Mouse (Mus musculus) cerebellum, postnatal 25 days (tissue): Measurements from ENCODE around the gene Ppp1r14c.
"Not testable (repeated sequence)": the region's sequence is repeated elsewhere in the genome, so short reads cannot be mapped to it uniquely, and the experiment has no call there.

Experiments used
- DNase-seq, 2 experiments: peaks; one replicate each; pipeline ENCODE4 v3.0.0; 2021; ENCODE audit warnings: mixed read lengths in 2 of 2

Gene Ppp1r14c

DNA sequence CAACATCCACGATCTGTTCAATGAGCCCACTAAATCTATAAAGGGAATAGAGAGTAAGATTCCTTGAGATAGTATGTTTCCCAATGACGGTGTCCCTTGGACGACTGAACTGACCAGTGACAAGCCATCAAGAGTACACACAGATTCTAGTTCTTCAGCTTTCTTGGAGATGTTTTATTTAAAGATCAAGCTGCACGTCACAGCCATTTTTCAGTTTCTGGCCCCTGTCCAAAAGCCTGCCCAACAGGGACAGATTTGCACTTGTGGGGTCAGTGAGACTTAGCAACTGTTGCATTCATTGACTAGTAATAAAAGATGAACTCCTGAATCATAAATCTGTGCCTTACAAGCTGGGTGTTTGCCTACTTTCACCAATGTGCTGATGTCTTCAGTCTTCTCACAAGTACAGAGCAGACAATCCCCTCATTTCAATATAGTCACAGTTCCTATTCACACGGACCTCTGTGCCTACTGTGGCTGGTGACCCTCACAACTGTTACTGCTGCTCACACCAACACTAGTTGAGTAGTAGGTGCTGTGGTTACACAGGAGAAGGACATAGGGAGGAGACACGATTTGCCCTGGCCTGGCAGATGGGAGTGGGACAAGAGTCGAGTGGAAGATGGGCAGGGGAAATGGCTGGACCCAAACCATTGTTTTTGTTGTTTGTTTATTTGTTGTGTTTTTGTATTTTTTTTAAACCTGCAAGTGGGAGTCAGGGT is 37.7 kb downstream of the Ppp1r14c start:
- peak in 1 of 2 experiments; percentile 33 for DNase-seq

DNA sequence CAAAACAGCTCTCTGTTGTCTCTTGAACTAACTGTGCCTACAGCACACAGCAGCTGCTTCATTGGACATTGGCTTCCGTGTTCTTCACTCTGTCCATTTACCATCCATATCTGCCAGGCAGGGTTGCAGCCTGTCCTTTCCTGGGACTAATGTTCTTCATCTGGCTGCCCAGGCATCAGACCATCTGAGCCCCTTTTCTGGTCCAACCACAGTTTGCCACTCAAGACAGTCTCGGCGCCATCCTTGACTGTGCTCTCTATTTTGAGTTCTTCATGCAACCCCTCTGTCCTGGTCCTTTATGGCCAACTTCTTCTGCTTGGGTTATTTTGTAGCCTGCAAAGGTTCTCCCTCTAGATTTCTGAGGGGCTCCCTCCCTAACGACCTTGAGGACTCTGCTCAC is 38.5 kb downstream of the Ppp1r14c start:
- no peak for DNase-seq

DNA sequence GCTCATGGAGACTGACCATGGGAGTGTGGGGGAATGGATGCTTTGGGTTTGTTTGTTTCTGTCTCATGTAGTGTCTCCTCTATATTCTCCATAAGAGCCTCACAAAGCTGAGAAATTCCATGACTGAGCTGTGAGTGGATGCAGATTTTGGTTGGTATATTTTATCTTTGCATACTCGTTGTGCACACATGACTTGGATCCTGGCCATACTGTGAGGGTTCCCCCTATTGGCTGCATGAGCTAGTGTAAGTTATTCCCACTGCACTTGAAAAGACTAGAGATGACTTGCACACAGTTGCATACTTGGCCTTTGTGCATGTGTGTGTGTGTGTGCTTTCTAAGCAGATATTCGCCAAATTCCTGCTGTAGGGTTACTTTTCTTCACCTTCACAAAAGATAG is 40.4 kb downstream of the Ppp1r14c start:
- peak in 1 of 2 experiments; percentile 41 for DNase-seq

DNA sequence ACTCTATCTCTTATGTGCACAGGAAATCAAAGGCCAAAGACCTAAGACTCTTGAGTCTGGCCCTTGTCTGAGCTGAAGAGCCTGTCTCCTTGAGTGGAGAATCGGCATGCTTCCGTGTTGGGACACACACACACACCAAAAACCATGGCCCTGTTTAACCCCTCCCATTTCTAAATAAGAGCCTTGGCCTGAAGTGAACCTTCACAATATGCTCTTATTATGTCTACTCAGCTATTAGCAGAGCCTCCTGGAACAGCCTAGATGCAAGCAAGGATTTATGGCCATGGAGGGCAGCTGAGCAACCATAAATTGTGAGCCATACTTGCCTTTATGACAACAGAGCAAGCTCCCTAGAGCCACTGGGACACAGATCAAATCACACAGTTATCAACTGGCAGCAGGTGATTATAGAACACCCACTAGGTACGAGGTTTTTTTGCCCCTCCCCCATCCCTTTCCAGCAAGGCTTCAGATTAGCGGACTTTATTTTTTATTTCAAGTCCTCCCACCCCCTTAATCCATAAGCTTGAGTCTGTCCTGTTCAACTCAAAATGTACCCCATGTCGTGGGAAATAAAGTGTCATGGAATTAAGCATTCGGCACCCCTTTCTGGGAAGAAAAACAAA is 42.3 kb downstream of the Ppp1r14c start:
- DNase-seq: no peak

DNA sequence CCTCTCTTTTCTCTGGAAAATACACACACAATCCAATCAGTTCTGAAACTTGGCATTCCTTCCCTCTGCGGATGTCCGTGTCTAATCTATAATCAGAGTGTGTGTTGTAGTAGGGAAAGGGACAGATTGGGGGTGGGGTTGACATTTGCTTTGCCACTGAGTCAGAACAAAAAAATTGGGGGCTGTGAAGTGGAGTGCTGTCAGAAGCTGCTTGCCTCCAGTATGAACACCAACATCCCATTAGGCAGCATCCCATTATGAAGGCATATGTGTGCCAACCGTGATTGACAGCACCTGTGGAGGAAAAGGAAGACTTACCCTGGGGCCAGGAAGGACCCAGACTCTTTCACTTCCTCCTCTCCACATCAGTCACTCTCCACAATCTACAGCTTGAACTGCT is 42.8 kb downstream of the Ppp1r14c start:
- DNase-seq: no peak

DNA sequence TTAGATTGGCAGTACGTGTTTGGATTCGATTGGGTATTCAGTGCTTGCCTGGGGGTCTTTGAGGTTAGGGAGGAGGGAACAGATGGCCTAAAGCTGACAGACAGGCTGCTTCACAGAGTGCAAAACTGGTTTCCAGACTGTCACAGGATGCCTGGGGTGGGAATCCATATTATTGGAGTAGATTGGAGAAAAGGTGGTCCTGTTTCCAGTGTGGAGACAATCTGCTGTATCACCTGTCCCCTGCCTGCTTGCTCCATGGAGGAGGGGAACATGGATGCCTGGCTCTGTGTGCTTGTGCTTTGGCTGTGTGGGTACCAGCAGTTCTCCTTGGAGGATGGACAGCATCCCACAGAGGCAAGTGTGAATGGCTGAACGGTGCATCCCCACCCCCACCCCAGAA is 45.4 kb downstream of the Ppp1r14c start:
- DNase-seq: peak; percentile 35 to 51

DNA sequence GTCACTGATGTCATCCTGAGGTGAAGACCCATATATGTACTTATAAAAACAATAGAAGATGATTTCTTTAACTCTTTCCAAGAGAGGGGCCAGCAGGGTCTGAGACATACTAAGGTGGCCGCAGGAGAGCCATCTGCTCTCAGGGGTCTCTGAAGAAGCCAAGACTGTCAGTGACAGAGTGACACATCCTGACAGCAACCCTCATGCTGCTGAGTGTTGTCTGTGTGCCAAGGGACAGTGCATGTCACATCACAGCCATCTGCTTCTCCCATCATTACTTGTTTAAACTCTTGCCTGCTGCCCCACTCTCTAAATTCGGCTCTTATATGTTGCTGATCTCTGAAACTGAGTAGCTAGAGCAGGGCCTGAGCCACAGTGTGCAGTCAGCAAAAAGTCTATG is 45.8 kb downstream of the Ppp1r14c start:
- DNase-seq: peak; percentile 41 to 46

DNA sequence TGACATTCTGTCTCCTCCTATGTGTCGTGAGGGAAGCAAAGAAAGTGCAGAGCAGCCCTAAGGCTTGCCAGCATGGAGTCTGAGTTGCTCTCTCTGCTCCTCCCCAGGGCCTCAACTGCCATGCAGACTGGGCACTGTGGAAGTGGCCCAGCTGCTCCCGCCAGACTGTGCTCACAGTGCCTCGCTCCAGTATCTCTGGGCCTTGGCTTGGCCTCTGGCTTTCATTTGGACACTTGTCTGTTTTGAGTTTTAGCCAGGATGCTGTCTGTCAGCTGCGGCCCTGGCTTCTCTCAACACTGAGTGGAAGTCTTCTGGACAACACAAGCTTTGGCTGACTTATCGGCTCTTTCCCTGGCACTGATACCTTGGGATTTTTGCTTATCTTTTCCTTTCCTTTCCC is 49.0 kb downstream of the Ppp1r14c start:
- DNase-seq: peak; percentile 67 to 75

DNA sequence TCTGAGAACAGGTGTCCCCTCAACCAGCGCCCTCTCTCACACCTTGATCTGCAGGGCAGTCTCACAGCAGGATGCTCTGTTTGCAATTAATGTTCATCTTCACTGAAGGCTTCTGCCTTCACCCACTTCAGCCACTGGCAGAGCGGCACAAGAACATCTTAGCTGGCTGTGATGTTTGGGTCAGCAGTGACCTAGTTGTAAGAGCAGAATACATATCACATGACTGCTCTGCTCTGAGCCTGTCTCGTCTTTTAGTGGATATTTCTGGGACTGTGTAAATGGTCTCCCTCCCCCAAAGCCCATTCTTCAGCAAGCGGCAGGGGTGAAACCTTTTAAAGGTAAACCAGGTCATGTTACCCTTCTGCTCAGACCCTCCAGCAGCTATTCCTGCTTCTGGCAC is 50.7 kb downstream of the Ppp1r14c start:
- no peak for DNase-seq

DNA sequence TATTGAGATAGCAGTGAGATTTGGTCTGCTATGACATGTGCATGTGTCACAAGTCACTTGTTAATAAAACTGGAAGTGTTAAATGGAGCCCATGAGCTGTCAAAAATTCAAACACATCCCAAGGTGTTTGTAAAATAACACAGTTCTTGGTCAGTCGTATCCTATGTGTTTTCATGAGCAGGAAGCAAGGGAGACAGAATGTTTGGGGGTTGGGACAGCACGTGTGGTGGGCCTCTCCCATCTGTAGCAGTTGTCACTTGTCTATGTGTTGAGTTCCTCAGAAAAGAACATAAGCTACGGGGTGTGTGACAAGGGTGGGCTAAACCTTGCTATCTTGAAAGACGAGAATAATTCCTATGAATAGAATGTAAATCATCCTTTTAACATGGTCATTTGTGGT is 51.6 kb downstream of the Ppp1r14c start:
- no peak for DNase-seq

DNA sequence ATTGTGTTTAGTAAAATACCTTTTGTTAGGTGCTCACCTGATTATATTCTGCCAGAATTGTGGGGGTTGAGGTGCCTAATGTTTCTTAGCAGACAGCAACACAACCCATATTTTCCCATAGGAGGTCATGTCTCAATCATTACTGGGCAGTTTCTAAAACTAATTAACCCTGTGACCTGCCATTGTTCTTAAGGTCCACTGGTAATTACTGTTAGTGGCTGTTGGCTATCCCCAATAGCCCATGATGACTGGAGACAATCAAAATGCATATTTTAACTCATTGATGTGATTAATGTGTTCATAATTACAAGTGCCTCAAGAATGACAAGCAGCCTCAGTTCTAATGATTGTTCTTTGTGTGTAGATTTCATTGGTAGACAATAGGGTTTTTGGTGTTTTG is 58.2 kb downstream of the Ppp1r14c start:
- DNase-seq: no peak

DNA sequence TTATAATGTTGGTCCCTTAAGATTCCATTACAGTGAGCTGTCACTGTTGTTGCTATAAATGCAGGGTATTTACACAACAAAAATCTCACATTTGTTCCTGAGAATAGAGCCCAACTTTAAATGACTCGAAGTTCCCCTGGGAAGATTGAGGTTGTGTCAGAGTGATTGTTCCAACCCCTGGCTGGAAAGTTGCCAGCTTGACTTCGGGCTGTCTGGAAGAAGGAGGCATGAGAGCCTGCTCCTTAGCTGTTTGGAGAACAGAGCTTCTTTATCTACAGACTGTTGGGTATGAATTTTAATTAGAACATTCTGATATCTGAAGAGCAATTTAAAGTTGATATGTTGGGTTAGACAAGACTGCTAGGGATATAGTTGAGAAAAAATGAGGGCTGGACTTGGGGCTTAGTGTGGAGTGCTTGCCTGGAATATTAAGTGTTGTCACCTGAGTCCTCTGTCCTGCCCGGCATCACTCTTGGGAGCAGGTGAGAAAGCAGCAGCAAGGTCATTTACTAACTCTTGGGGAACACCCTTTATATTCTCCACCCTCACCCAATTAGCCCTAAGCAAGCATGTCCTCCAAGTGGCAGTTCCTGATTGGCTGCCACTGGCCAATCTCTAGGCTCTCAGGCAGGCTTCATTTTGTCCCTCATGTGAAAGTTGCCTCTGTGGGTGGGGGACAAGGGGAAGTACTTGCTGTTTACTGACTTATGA is 62.0 kb downstream of the Ppp1r14c start:
- DNase-seq: no peak

DNA sequence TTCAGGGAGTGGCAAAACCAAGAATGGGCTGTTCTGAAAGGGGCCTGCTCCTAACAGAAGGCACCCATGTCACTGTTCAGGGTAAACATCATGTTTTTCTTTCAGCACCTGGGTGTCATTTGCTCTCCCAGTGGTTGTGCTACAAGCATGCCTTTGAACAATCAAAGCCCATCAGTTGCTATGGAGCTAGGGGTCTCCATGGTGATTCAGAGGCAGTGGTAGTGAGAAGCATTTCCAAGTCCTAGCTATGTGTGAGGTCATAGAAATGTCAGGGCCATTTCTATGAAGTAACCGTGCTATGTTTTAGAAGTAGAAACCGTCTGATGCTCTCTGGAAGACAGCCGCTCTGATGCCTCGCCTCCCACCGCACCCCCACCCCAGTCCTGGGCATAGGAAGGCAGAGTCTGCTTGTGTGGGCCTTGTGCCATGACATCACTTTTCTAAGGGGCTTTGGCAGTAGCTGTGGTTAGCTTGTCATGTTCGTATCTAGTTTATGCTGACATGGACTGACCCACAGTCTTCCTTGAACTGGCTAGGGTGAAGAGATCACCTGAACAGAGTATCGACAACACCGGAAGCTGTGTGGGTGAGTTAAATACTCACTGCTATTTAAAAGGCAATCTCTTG is 69.1 kb downstream of the Ppp1r14c start:
- DNase-seq: no peak

DNA sequence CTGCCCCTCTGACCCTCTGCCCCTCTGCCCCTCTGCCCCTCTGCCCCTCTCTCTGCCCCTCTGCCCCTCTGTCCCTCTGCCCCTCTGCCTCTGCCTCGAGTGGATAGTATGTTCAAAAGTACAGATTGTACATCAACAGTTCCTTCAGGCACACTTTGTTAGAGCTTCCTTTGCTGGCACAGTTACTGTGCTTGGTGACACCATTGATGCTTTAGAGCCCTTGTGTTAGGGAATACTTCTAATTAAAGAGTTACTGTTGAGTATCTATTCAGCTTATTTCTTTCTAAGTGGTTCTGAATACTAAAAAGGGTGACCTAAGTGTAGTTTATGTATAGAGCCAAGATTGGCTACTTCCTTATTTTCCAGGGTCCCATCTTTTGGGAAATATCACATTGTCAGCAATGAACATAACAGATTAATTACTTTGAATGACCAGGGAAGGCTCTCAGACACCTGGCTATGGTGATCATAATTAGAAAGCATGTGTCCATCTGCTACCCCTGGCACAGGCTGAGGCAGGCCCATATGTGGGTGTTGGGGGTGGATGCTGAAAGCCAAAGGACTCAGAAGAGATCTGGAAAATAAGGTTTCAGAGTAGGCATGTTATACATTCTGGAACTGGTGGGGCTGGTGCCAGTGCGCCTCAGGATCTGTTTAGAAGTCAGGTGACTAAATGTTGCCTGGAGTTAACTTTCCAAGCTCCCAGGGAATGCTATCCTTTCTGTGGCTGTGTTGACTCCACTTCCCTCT is 75.0 kb downstream of the Ppp1r14c start:
- DNase-seq: peak; percentile 83 to 86

DNA sequence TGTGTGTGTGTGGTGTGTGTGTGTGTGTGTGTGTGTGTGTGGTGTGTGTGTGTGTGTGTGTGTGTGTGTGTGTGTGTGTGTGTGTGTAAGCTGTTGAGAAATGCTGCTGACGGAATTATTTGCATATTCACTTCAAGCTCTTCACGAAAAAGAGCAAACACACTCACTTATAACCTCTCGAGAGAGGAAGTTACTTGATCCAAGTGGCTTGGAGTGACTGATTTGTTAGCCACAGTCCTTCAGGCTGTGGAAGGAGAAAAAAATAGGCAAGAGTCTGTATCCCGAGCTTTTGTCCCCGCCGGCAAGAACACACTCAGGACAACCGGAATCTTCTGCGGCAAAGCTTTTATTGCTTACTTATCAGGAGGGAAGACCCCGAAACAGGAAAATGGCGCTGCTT is 80.9 kb downstream of the Ppp1r14c start:
- DNase-seq: not testable (repeated sequence)

DNA sequence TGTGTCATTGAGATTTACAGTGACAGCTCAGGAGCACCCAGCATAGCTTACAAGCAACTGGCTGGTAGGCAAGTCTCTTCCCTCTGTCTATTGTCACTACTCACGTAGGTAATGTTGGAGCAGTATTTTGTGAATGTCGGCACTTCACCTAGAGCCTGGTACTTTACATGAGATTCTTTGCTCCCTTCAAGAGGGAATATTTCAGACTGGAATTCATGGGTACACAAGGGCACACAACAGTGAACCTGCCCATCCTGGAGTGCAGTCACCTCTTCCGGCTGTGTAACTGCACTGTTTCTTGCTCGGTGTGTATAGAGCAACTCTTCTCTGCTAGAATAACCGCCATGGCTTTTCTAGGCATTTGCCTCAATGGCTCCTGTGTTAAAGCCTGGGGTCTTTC is 82.8 kb downstream of the Ppp1r14c start:
- no peak for DNase-seq

DNA sequence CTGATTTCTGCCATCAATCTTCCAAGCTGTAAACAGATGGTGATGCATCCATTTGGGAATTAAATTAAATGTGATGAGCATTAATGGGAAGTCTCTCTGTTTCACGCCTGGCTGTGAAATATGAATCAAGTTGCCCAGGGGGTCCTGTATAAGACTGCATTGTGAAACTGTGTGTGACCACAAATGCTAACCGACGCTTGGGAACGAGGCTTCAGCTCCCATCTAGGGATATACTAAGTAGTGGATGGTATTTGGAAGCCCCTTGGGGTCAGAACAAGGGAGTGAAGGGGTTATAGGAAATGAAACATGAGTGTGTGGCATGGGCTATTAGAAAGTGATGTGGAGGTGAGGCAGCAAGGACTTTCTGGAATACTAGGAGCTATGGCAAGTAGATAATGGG is 86.1 kb downstream of the Ppp1r14c start:
- DNase-seq: no peak

DNA sequence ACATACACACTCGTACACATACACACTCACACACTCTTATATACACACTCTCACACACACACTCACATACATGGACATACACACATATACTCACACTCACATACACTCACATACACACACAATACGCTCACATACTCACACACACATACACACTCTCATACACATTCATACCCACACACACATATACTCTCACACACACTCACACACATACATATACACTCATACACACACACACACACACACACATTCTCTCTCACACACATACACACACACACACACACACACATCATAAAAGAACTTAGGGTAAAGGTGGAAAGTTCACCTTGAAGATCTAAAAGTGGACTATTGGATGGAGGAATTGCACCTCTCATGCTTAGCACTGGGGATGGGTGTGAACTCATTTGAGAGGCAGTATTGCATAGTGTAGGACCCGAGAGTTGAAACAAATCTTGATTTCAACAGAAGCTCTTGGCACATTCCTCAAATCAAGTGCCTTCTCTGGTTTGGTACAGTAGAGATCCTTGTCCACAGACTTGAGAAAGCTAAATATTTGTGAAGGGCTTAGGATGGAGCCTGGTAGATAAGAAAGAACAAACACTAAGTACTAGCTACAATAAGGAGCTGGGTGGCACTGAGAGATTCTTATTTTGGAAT is 87.1 kb downstream of the Ppp1r14c start:
- no peak for DNase-seq

DNA sequence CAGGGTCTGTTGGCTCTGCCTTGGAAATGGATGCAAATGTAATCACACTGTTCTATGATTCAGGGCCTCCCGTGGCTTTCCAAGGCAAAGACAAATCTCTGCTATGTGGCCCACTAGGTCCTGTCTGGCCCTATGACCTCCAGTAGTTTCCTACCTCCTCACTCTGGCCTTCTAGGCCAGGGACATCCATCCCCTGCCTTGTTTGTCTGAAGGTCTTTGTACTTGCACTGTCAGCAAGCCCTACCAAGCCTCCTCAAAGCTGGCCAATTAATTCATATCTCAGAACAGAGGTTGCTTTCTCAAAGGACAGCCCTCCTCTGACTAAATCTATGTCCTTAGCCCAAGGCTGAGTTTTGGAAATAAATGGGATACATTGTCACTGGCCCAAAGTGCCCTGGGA is 92.8 kb downstream of the Ppp1r14c start:
- no peak for DNase-seq

DNA sequence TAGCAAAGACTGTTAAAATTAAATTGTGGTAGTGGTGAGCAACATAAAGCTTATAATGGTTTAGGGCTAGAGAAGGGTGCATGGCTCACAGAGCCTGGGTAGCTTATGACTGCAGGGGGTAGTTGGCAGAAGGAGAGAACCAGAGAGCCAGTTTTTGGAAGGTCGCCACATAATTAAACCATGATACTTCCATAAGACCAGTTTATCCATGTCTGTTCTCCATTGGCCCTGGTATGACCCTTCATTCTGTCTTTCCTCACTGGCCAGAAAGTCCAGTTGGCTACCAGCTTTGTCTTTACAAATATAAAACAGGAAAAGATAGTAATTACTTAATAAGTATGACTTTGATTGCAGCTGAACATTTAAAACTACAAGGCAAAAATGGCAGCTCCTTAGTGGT is 95.0 kb downstream of the Ppp1r14c start:
- peak in 1 of 2 experiments; percentile 20 for DNase-seq

DNA sequence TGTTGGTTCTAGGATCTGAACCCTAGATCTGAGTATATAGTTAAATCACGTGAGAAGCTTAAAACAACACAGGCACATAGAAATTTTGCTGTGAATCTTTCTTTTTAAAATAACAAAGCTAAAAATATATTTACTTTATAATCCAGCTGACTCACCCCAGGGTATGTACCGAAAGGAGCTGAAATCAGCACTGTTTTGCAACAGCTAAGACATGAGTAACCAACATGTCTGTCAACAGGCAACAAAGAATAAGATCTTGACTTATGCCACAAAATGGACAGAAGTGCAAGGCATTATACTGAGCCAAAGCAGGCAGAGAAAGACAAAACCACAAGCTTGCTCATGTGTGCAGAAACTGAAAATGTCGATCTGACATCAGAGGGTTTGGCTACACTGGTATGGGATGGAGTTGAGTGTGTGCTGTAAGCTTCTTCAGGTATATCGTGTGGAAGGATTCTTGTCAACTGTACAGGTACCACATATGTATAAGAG is 100.3 kb downstream of the Ppp1r14c start:
- no peak for DNase-seq

DNA sequence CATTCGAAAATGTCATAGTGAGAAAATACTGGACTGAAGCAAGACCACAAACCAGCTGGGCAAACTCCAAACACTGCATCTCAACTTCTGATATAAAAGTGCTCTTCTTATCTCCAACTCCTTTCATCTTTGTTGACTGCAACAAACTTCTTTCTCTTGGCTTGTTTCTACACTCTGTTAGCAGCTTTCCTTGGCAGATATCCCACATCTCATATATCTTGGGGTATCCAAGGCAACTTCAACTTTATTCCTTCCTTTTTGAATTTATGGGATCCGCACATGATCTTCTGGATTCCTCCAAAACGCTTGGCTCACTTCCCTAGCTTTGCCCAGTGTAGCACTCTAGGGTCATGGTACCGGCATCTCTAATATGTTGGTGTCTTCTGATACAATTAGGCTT is 102.7 kb downstream of the Ppp1r14c start:
- no peak for DNase-seq
